Mouse (Mus musculus) 3134 (cell line): ENCODE results near the gene Trak1.
A peak's percentile ranks its signal among the peaks of the same experiment; 100 is the strongest.

ENCODE experiments used
- DNase-seq: peaks from one replicate; pipeline ENCODE4 v3.0.0-alpha.2; 2011; ENCODE audit warnings: low spot score; ENCODE audit not compliant: insufficient read length; ENCODE audit errors: extremely low read depth

Gene Trak1

GRCm38 (mm10) chr9:121366135-121366863, 69.0 kb downstream of the Trak1 start:
- DNase-seq, result peak; percentile 79

- DNase-seq, result no peak
Observed at GRCm38 (mm10) chr9:121366864-121367245, 69.6 kb downstream of the Trak1 start.

- no peak for DNase-seq
Observed at GRCm38 (mm10) chr9:121369573-121369972, 72.3 kb downstream of the Trak1 start.

- peak; percentile 79 for DNase-seq
Observed at GRCm38 (mm10) chr9:121371346-121371891, 74.1 kb downstream of the Trak1 start.

- no peak for DNase-seq
Observed at GRCm38 (mm10) chr9:121371946-121372646, 74.8 kb downstream of the Trak1 start.

GRCm38 (mm10) chr9:121373107-121373506, 75.8 kb downstream of the Trak1 start:
- no peak for DNase-seq

- no peak for DNase-seq
Observed at GRCm38 (mm10) chr9:121373512-121373911, 76.2 kb downstream of the Trak1 start.

GRCm38 (mm10) chr9:121374076-121374863, 77.0 kb downstream of the Trak1 start:
- DNase-seq, result peak; percentile 32

- no peak for DNase-seq
Observed at GRCm38 (mm10) chr9:121374864-121375255, 77.6 kb downstream of the Trak1 start.

GRCm38 (mm10) chr9:121376094-121376493, 78.8 kb downstream of the Trak1 start:
- no peak for DNase-seq

- DNase-seq, result no peak
Observed at GRCm38 (mm10) chr9:121380310-121380920, 83.1 kb downstream of the Trak1 start.

- no peak for DNase-seq
Observed at GRCm38 (mm10) chr9:121381678-121382297, 84.5 kb downstream of the Trak1 start.

- no peak for DNase-seq
Observed at GRCm38 (mm10) chr9:121382568-121382967, 85.3 kb downstream of the Trak1 start.

- DNase-seq, result no peak
Observed at GRCm38 (mm10) chr9:121383180-121383586, 85.9 kb downstream of the Trak1 start.

- DNase-seq, result no peak
Observed at GRCm38 (mm10) chr9:121384620-121385019, 87.3 kb downstream of the Trak1 start.

- DNase-seq, result peak; percentile 41
Observed at GRCm38 (mm10) chr9:121385091-121385748, 87.9 kb downstream of the Trak1 start.

GRCm38 (mm10) chr9:121385749-121386350, 88.5 kb downstream of the Trak1 start:
- DNase-seq, result no peak

GRCm38 (mm10) chr9:121387539-121388272, 90.4 kb downstream of the Trak1 start:
- DNase-seq, result no peak
